Mouse (Mus musculus) forebrain, embryonic 13.5 days (tissue): Measurements from ENCODE around the gene Tmem176b. TPM values are rescaled to one million over a fixed set of nuclear protein-coding genes. Genes with fewer than 3 reads are reported as not detected.

Experiments used
- ATAC-seq: fragments of 200-750 bp; cut with Nextera tagmentation; 2 replicates; pipeline ENCODE4 v1.8.0; 2017
- H3K27ac ChIP-seq: fragments of 300-500 bp; sonication (generic); 2 replicates; pipeline ENCODE4 v1.5.1; 2015; ENCODE audit warnings: inconsistent platforms, mild to moderate bottlenecking, moderate library complexity
- H3K27me3 ChIP-seq: fragments of 300-500 bp; sonication (generic); 2 replicates; pipeline ENCODE4 v1.6.1; 2015; ENCODE audit warnings: mild to moderate bottlenecking, inconsistent platforms
- H3K36me3 ChIP-seq: fragments of 300-500 bp; sonication (generic); 2 replicates; pipeline ENCODE4 v1.6.1; 2015; ENCODE audit warnings: mild to moderate bottlenecking, inconsistent platforms; ENCODE audit not compliant: poor library complexity, severe bottlenecking
- H3K4me1 ChIP-seq: fragments of 300-500 bp; sonication (generic); 2 replicates; pipeline ENCODE4 v1.6.1; 2015; ENCODE audit warnings: inconsistent platforms
- H3K4me2 ChIP-seq: fragments of 300-500 bp; sonication (generic); 2 replicates; pipeline ENCODE4 v1.6.1; 2015; ENCODE audit warnings: inconsistent platforms, mild to moderate bottlenecking, moderate library complexity
- H3K4me3 ChIP-seq: fragments of 300-500 bp; sonication (generic); 2 replicates; pipeline ENCODE4 v1.5.1; 2015; ENCODE audit warnings: mild to moderate bottlenecking, inconsistent platforms
- H3K9ac ChIP-seq: fragments of 300-500 bp; sonication (generic); 2 replicates; pipeline ENCODE4 v1.6.1; 2015; ENCODE audit warnings: mild to moderate bottlenecking, inconsistent platforms
- H3K9me3 ChIP-seq: fragments of 300-500 bp; sonication (generic); replicated peaks from 2 replicates; pipeline ENCODE4 v1.6.1; 2016; ENCODE audit warnings: inconsistent platforms
- WGBS: fragments of 180-500 bp; shearing (Covaris S2); methylation state at CpG from one replicate; pipeline ENCODE4 v1.1.7; 2015; 5-methylcytosine and 5-hydroxymethylcytosine counted together
- polyA plus RNA-seq: library from polyadenylated mRNA; unstranded; fragments of >200 nt; fragmentation: Nextera tagmentation; extraction: Ambion mirVana; gene quantifications from 2 replicates; pipeline ENCODE4 v1.2.1, GENCODE M21; 2015

Gene Tmem176b
- polyA plus RNA-seq, 1 experiment from 2014 or later = 97.6 TPM

- 0 out of 2 replicates have a peak, but pooled peaks cover 2% of the 10 kb centered on the region for H3K27me3 ChIP-seq
- H3K4me2 ChIP-seq = no peak overlapping the region
- no peaks in the 10 kb centered on the region for H3K4me1 ChIP-seq
- no peak overlapping the region for H3K9ac ChIP-seq
- H3K4me3 ChIP-seq = no peak overlapping the region
- no peaks in the 10 kb centered on the region; the same call in 1 of the 2 replicates for H3K9me3 ChIP-seq
- H3K36me3 ChIP-seq = no peaks in the 10 kb centered on the region
- no peak overlapping the region for H3K27ac ChIP-seq
- peak; percentile 58; the same call in 1 of the 2 replicates for ATAC-seq
- 6% methylated on average over 6 of the region's 6 CpGs for WGBS
Observed at GRCm38 (mm10) chr6:48817815-48818214, 23.5 kb downstream of the Tmem176b start.

DNA sequence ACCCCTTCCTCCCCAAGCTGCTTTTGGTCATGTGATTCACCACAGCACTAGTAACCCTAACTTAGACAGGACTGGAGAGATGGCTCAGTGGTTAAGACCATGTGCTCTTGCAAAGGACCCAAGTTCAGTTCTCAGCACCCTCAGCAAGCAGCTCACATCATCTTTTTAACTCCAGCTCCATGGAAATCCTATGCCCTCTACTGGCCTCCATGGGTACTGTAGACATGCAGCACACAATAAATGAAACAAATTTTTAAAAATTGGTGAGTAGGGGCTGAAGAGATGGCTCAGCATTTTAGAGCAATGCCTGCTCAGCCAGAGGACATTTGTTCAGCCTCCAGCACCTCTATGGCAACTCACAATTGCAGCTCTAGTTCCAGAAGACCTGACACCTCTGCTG is 26.3 kb downstream of the Tmem176b start:
- Histone ChIP-seq H3K4me1 (no peaks in the 10 kb centered on the region), H3K36me3 (no peaks in the 10 kb centered on the region), H3K4me2 (no peak overlapping the region), H3K4me3 (no peak overlapping the region), H3K27ac (no peak overlapping the region), H3K9me3 (no peaks in the 10 kb centered on the region; the same call in 1 of the 2 replicates), H3K9ac (no peak overlapping the region), H3K27me3 (0 out of 2 replicates have a peak, but pooled peaks cover 2% of the 10 kb centered on the region)
- ATAC-seq = no peak

GRCm38 (mm10) chr6:48809494-48810219 is 31.6 kb downstream of the Tmem176b start:
- no peak for ATAC-seq
- no peaks in the 10 kb centered on the region for H3K27me3 ChIP-seq
- 75% methylated on average over 3 of the region's 3 CpGs for WGBS

GRCm38 (mm10) chr6:48806746-48807145 is 34.5 kb downstream of the Tmem176b start:
- 86% methylated on average over 3 of the region's 3 CpGs for WGBS
- no peaks in the 10 kb centered on the region; the same call in 1 of the 2 replicates for H3K9me3 ChIP-seq
- H3K27me3 ChIP-seq = no peaks in the 10 kb centered on the region
- no peaks in the 10 kb centered on the region for H3K4me1 ChIP-seq
- no peaks in the 10 kb centered on the region for H3K36me3 ChIP-seq
- no peak overlapping the region for H3K4me2 ChIP-seq
- no peak for ATAC-seq
- no peak overlapping the region for H3K9ac ChIP-seq
- no peak overlapping the region for H3K27ac ChIP-seq
- H3K4me3 ChIP-seq = no peak overlapping the region

More at GRCm38 (mm10) chr6:48809494-48810219, 31.6 kb downstream of the Tmem176b start:
- Histone ChIP-seq H3K36me3 (no peaks in the 10 kb centered on the region), H3K4me2 (no peak overlapping the region), H3K9me3 (no peaks in the 10 kb centered on the region; the same call in 1 of the 2 replicates), H3K27ac (no peak overlapping the region), H3K4me3 (no peak overlapping the region), H3K9ac (no peak overlapping the region), H3K4me1 (no peaks in the 10 kb centered on the region)

- Histone ChIP-seq H3K9me3 (no peaks in the 10 kb centered on the region; the same call in 1 of the 2 replicates), H3K4me2 (no peak overlapping the region), H3K4me1 (no peaks in the 10 kb centered on the region), H3K36me3 (no peaks in the 10 kb centered on the region), H3K4me3 (no peak overlapping the region), H3K27ac (no peak overlapping the region), H3K27me3 (no peaks in the 10 kb centered on the region), H3K9ac (no peak overlapping the region)
- ATAC-seq = no peak
- WGBS = 79% methylated on average over 5 of the region's 5 CpGs
Observed at GRCm38 (mm10) chr6:48804346-48804745, 37.0 kb downstream of the Tmem176b start.

- Histone ChIP-seq H3K27me3 (no peaks in the 10 kb centered on the region), H3K4me1 (no peaks in the 10 kb centered on the region), H3K36me3 (no peaks in the 10 kb centered on the region), H3K27ac (no peak overlapping the region), H3K4me3 (no peak overlapping the region), H3K9me3 (no peaks in the 10 kb centered on the region; the same call in 1 of the 2 replicates), H3K9ac (no peak overlapping the region), H3K4me2 (no peak overlapping the region)
- ATAC-seq = no peak
Observed at GRCm38 (mm10) chr6:48803406-48804051, 37.8 kb downstream of the Tmem176b start.

DNA sequence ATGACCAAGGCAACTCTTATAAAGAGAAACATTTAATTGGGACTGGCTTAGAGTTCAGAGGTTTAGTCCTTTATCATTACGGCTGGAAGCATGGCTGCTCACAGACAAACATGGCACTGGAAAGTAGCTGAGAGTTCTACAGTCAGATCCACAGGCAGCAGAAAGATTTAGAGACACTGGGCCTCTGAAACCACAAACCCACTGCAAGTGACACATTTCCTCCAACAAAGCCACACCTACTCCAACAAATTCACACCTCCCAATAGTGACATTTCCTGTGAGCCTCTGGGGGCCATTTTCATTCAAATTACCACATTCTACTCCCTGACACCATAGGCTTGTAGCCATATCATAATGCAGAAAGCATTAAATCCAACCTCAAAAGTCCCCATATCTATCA is 39.4 kb downstream of the Tmem176b start:
- 91% methylated on average over 1 of the region's 1 CpGs for WGBS
- Histone ChIP-seq H3K4me1 (no peaks in the 10 kb centered on the region), H3K9ac (no peak overlapping the region), H3K27me3 (no peaks in the 10 kb centered on the region), H3K4me3 (no peak overlapping the region), H3K27ac (no peak overlapping the region), H3K36me3 (no peaks in the 10 kb centered on the region), H3K9me3 (no peaks in the 10 kb centered on the region; the same call in 1 of the 2 replicates), H3K4me2 (no peak overlapping the region)
- no peak for ATAC-seq

DNA sequence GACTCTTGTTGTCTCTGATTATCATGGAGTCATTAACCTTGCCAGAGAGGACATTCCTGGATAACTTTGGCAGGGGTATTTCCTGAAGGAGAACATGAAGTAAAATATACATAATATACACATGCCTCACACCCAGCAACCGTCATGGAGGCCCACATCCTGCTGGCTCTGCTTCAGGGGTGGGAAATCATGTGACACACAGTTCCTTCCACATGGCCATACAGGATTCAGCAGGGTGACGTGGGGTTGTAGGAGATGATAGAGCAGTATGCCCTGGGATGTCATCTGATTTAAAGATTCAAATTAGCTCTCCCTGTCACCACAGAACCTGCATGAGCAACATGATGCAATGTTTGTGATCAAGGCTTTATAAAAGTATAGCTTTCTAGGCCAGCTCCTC is 53.4 kb downstream of the Tmem176b start:
- Histone ChIP-seq H3K9me3 (no peaks in the 10 kb centered on the region), H3K27ac (no peak overlapping the region)
- 90% methylated on average over 2 of the region's 2 CpGs for WGBS

GRCm38 (mm10) chr6:48785601-48786000 is 55.7 kb downstream of the Tmem176b start:
- Histone ChIP-seq H3K9me3 (no peaks in the 10 kb centered on the region), H3K4me3 (no peak overlapping the region), H3K4me2 (no peak overlapping the region), H3K27ac (no peak overlapping the region), H3K27me3 (no peaks in the 10 kb centered on the region), H3K9ac (no peak overlapping the region), H3K36me3 (no peaks in the 10 kb centered on the region), H3K4me1 (no peaks in the 10 kb centered on the region)
- ATAC-seq = no peak
- WGBS = 83% methylated on average over 2 of the region's 2 CpGs

More for the DNA sequence above, 53.4 kb downstream of the Tmem176b start:
- Histone ChIP-seq H3K4me3 (no peak overlapping the region), H3K4me2 (no peak overlapping the region), H3K9ac (no peak overlapping the region), H3K27me3 (no peaks in the 10 kb centered on the region), H3K4me1 (no peaks in the 10 kb centered on the region), H3K36me3 (no peaks in the 10 kb centered on the region)
- no peak for ATAC-seq

GRCm38 (mm10) chr6:48785189-48785588 is 56.1 kb downstream of the Tmem176b start:
- no peaks in the 10 kb centered on the region for H3K9me3 ChIP-seq
- H3K9ac ChIP-seq = no peak overlapping the region
- H3K36me3 ChIP-seq = no peaks in the 10 kb centered on the region
- WGBS = 65% methylated on average over 1 of the region's 1 CpGs
- no peak for ATAC-seq
- H3K4me2 ChIP-seq = no peak overlapping the region
- no peaks in the 10 kb centered on the region for H3K4me1 ChIP-seq
- no peaks in the 10 kb centered on the region for H3K27me3 ChIP-seq
- no peak overlapping the region for H3K4me3 ChIP-seq
- no peak overlapping the region for H3K27ac ChIP-seq

- Histone ChIP-seq H3K9me3 (no peaks in the 10 kb centered on the region; the same call in 1 of the 2 replicates), H3K4me3 (no peak overlapping the region), H3K27me3 (no peaks in the 10 kb centered on the region), H3K9ac (no peak overlapping the region), H3K4me2 (no peak overlapping the region), H3K4me1 (no peaks in the 10 kb centered on the region), H3K36me3 (no peaks in the 10 kb centered on the region), H3K27ac (no peak overlapping the region)
- WGBS = 96% methylated on average over 1 of the region's 1 CpGs
- no peak for ATAC-seq
Observed at GRCm38 (mm10) chr6:48784406-48784805, 56.9 kb downstream of the Tmem176b start.
